In genomic region chr3:103809799-103810150, GRCm38 (mm10) we compare ENCODE assay signal across 8 mouse cellular contexts. TPM values are rescaled to one million over a fixed set of nuclear protein-coding genes. Genes with fewer than 3 reads are reported as not detected.
DNase-seq lines count a peak whose midpoint lies in the region; ATAC-seq and TF ChIP-seq lines count a peak whose summit lies in the region.

No protein-coding gene starts in this region.

- H3K27ac ChIP-seq in lung, embryonic 15.5 days: peak overlapping the region; percentile 95
- H3K27ac ChIP-seq in limb, embryonic 13.5 days: peak overlapping the region; percentile 88
- peak overlapping the region; percentile 57 for H3K27ac ChIP-seq in olfactory bulb, adult 2 months (ENCODE audit: insufficient read depth, low read depth, low read length)

- DNase-seq in lung, postnatal 14 days: no peak
- DNase-seq in c-Kit-positive CD71-positive TER-119-positive erythroid progenitor cells, embryonic 14.5 days (ENCODE audit: low spot score): no peak
- no peak for DNase-seq in left cerebral cortex, adult 11 months (ENCODE audit: low spot score)
- no peak for DNase-seq in urinary bladder, adult 2 months (ENCODE audit: low spot score)

- TF ChIP-seq CTCF in olfactory bulb, adult 2 months (IDR thresholded peaks at IDR 0.05; ENCODE audit: insufficient read depth, low read depth, low read length): no peak

- peaks cover 25% of the 10 kb centered on the region for H3K36me3 ChIP-seq in lung, embryonic 15.5 days
- H3K36me3 ChIP-seq in limb, embryonic 13.5 days: peaks cover 32% of the 10 kb centered on the region

- H3K4me2 ChIP-seq in lung, embryonic 15.5 days: peak overlapping the region; percentile 62
- peak overlapping the region; percentile 80 for H3K4me2 ChIP-seq in limb, embryonic 13.5 days (replicated peaks)

- H3K27me3 ChIP-seq in lung, embryonic 15.5 days: no peaks in the 10 kb centered on the region
- H3K27me3 ChIP-seq in limb, embryonic 13.5 days: no peaks in the 10 kb centered on the region

- TF ChIP-seq POLR2A in olfactory bulb, adult 2 months (IDR thresholded peaks at IDR 0.05; ENCODE audit: insufficient read depth, low read depth, low read length): no peak

- peaks cover 17% of the 10 kb centered on the region for H3K4me1 ChIP-seq in lung, embryonic 15.5 days
- H3K4me1 ChIP-seq in limb, embryonic 13.5 days: peaks cover 14% of the 10 kb centered on the region
- no peaks in the 10 kb centered on the region; the same call in 1 of the 2 replicates for H3K4me1 ChIP-seq in olfactory bulb, adult 2 months (ENCODE audit: control insufficient read depth, insufficient read depth, low read length)

- H3K9me3 ChIP-seq in lung, embryonic 15.5 days: no peaks in the 10 kb centered on the region
- H3K9me3 ChIP-seq in limb, embryonic 13.5 days: no peaks in the 10 kb centered on the region

- peak; percentile 53 for ATAC-seq in lung, embryonic 15.5 days (ENCODE audit: borderline replicate concordance, extremely low read depth, low FRiP score, low TSS enrichment)
- peak; percentile 48 for ATAC-seq in erythroblast, adult 5-6 weeks (replicated peaks; ENCODE audit: low FRiP score, poor library complexity, severe bottlenecking)
- ATAC-seq in limb, embryonic 13.5 days (ENCODE audit: low FRiP score, low read depth): peak; percentile 45; the same call in 1 of the 2 replicates

- H3K9ac ChIP-seq in lung, embryonic 15.5 days: peak overlapping the region; percentile 94
- H3K9ac ChIP-seq in limb, embryonic 13.5 days: peak overlapping the region; percentile 88

- 1% methylated on average over 14 of the region's 14 CpGs for WGBS in lung, embryonic 15.5 days
- 2% methylated on average over 14 of the region's 14 CpGs for WGBS in limb, embryonic 13.5 days
- WGBS in olfactory bulb, adult 2 months: 2% methylated on average over 14 of the region's 14 CpGs

- peak overlapping the region; percentile 70 for H3K4me3 ChIP-seq in lung, embryonic 15.5 days
- H3K4me3 ChIP-seq in limb, embryonic 13.5 days: peak overlapping the region; percentile 80
- H3K4me3 ChIP-seq in olfactory bulb, adult 2 months (ENCODE audit: insufficient read depth, low read depth, low read length): peak overlapping the region; percentile 85

RNA-seq across cellular contexts. Expression of gene Gm43064, which starts 0.4 kb away (rescaled TPM):
- polyA plus RNA-seq in lung, embryonic 15.5 days (2015; fragmentation: Nextera tagmentation; extraction: Ambion mirVana): 0.24 and 0.35 TPM in 2 replicates
- total RNA-seq in erythroblast, adult 5-6 weeks (2015; ENCODE audit: low replicate concordance): 11.5 and 30.2 TPM in 2 replicates
- total RNA-seq in erythroblast, adult 5-6 weeks (2017; ENCODE audit: low replicate concordance): 4.9 and 28.2 TPM in 2 replicates
- 0.34 TPM in 1 of 2 replicates, not detected in the other for polyA plus RNA-seq in limb, embryonic 13.5 days (2015; fragmentation: Nextera tagmentation; extraction: Ambion mirVana)
- not detected in 2 replicates for polyA plus RNA-seq in olfactory bulb, adult 2 months (2012; ENCODE audit: insufficient read depth, insufficient read length, low replicate concordance, missing spikeins)
- polyA plus RNA-seq in urinary bladder, adult 2 months (2012; rRNA removed): 0.06 and 0.34 TPM in 2 replicates

RNA-seq across cellular contexts. Expression of gene Ap4b1, which starts 0.5 kb away (rescaled TPM):
- 19.6 and 21.0 TPM in 2 replicates for polyA plus RNA-seq in lung, embryonic 15.5 days (2015; fragmentation: Nextera tagmentation; extraction: Ambion mirVana)
- total RNA-seq in erythroblast, adult 5-6 weeks (2015; ENCODE audit: low replicate concordance): 56.9 and 81.1 TPM in 2 replicates
- total RNA-seq in erythroblast, adult 5-6 weeks (2017; ENCODE audit: low replicate concordance): 82.4 and 103 TPM in 2 replicates
- polyA plus RNA-seq in limb, embryonic 13.5 days (2015; fragmentation: Nextera tagmentation; extraction: Ambion mirVana): 23.2 TPM in 2 replicates
- not detected in 2 replicates for polyA plus RNA-seq in olfactory bulb, adult 2 months (2012; ENCODE audit: insufficient read depth, insufficient read length, low replicate concordance, missing spikeins)
- 20.5 and 22.3 TPM in 2 replicates for polyA plus RNA-seq in urinary bladder, adult 2 months (2012; rRNA removed)

RNA-seq across cellular contexts. Expression of gene Dclre1b, which starts 0.5 kb away (rescaled TPM):
- 30.5 and 31.2 TPM in 2 replicates for polyA plus RNA-seq in lung, embryonic 15.5 days (2015; fragmentation: Nextera tagmentation; extraction: Ambion mirVana)
- 22.5 and 24.5 TPM in 2 replicates for total RNA-seq in erythroblast, adult 5-6 weeks (2015; ENCODE audit: low replicate concordance)
- total RNA-seq in erythroblast, adult 5-6 weeks (2017; ENCODE audit: low replicate concordance): 14.1 and 19.1 TPM in 2 replicates
- polyA plus RNA-seq in limb, embryonic 13.5 days (2015; fragmentation: Nextera tagmentation; extraction: Ambion mirVana): 33.3 and 34.9 TPM in 2 replicates
- polyA plus RNA-seq in olfactory bulb, adult 2 months (2012; ENCODE audit: insufficient read depth, insufficient read length, low replicate concordance, missing spikeins): not detected in 2 replicates
- 7.5 and 8.1 TPM in 2 replicates for polyA plus RNA-seq in urinary bladder, adult 2 months (2012; rRNA removed)

RNA-seq across cellular contexts. Expression of gene Hipk1, which starts 18.4 kb away (rescaled TPM):
- 11.0 and 11.6 TPM in 2 replicates for polyA plus RNA-seq in lung, embryonic 15.5 days (2015; fragmentation: Nextera tagmentation; extraction: Ambion mirVana)
- total RNA-seq in erythroblast, adult 5-6 weeks (2015; ENCODE audit: low replicate concordance): 491 and 663 TPM in 2 replicates
- 744 and 752 TPM in 2 replicates for total RNA-seq in erythroblast, adult 5-6 weeks (2017; ENCODE audit: low replicate concordance)
- polyA plus RNA-seq in limb, embryonic 13.5 days (2015; fragmentation: Nextera tagmentation; extraction: Ambion mirVana): 11.0 TPM in 2 replicates
- 438 TPM in 1 of 2 replicates, not detected in the other for polyA plus RNA-seq in olfactory bulb, adult 2 months (2012; ENCODE audit: insufficient read depth, insufficient read length, low replicate concordance, missing spikeins)
- 31.6 and 44.1 TPM in 2 replicates for polyA plus RNA-seq in urinary bladder, adult 2 months (2012; rRNA removed)

RNA-seq across cellular contexts. Expression of gene Bcl2l15, which starts 22.6 kb away (rescaled TPM):
- polyA plus RNA-seq in lung, embryonic 15.5 days (2015; fragmentation: Nextera tagmentation; extraction: Ambion mirVana): 0.09 TPM in 1 of 2 replicates, not detected in the other
- 26.8 and 28.8 TPM in 2 replicates for total RNA-seq in erythroblast, adult 5-6 weeks (2015; ENCODE audit: low replicate concordance)
- total RNA-seq in erythroblast, adult 5-6 weeks (2017; ENCODE audit: low replicate concordance): 38.9 and 50.0 TPM in 2 replicates
- polyA plus RNA-seq in limb, embryonic 13.5 days (2015; fragmentation: Nextera tagmentation; extraction: Ambion mirVana): 0.23 and 0.41 TPM in 2 replicates
- not detected in 2 replicates for polyA plus RNA-seq in olfactory bulb, adult 2 months (2012; ENCODE audit: insufficient read depth, insufficient read length, low replicate concordance, missing spikeins)
- polyA plus RNA-seq in urinary bladder, adult 2 months (2012; rRNA removed): 0.18 and 0.19 TPM in 2 replicates

Comparison
In these comparisons a context has a peak if more than half of its experiments do, and no peak if none do; other contexts are left out.
1. RNA of gene Ap4b1, which starts 0.5 kb away (polyA plus RNA-seq): 23.2 TPM in limb, embryonic 13.5 days, 20.5 to 22.3 TPM in urinary bladder, adult 2 months and 19.6 to 21.0 TPM in lung, embryonic 15.5 days; not detected in olfactory bulb, adult 2 months; every median in the first group is over 10 times any median in the second.
2. Peak in every context shown above with its lines, with median percentiles within 50 percentile points of each other: ATAC-seq, H3K27ac ChIP-seq and H3K4me3 ChIP-seq.